Mouse (Mus musculus): ENCODE results near the gene Cacul1. TPM values are rescaled to one million over a fixed set of nuclear protein-coding genes. Genes with fewer than 3 reads are reported as not detected.
"Not testable (repeated sequence)": the region's sequence is repeated elsewhere in the genome, so short reads cannot be mapped to it uniquely, and the experiment has no call there.

Gene Cacul1
- 5.3 and 8.8 TPM in 2 replicates for polyA plus RNA-seq (2012; rRNA removed)

GRCm38 (mm10) chr19:60580582-60581339 is at the start of gene Cacul1:
Gene Cacul1 (minus strand): TSS chr19:60581025.
- peak; percentile 96 for DNase-seq (ENCODE audit: low read depth, low spot score)
- WGBS, result under 1% methylated on average over 63 of the region's 64 CpGs

DNA sequence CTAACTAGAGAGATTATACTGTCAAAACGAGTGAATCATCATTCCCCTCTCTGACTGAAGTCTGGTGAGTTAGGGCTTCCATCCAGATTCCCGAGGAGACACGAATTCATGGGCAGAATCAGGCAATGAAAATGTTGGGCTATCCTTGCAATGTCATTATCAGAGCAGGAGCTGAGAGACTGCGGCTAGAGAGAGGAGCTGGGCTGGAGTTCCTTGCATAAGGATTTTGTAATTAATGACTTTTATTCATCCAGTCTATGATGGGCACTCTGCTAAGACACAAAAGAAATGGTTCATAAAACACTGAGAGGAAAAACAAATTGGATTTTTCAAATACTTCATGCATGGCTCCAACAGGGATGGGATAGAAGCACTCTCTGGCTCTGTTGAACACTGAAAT is 38.6 kb upstream of the Cacul1 start:
- WGBS, result 66% methylated on average over 4 of the region's 4 CpGs

DNA sequence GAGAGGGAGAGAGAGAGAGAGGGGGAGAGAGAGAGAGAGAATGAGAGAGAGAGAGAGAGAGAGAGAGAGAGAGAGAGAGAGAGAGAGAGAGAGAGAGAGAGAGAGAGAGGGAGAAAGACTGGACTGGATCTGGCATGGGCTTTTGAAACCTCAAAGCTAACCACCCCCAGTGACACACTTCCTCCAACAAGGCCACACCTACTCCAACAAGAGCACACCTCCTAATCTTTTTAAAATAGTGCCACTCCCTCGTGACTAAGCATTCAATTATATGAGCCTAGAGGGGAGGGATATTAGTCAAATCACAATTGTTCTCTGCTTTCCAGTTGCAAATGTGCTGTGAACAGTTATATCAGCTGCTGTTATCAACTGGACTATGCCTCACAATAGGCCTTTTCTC is 36.2 kb upstream of the Cacul1 start:
- WGBS, result 7% methylated on average over 1 of the region's 1 CpGs
- no peak for DNase-seq (ENCODE audit: low read depth, low spot score)

More for the DNA sequence above, 38.6 kb upstream of the Cacul1 start:
- DNase-seq (ENCODE audit: low read depth, low spot score), result no peak

- 52% methylated on average over 5 of the region's 5 CpGs for WGBS
- no peak for DNase-seq (ENCODE audit: low read depth, low spot score)
Measured at GRCm38 (mm10) chr19:60615470-60616200, 34.8 kb upstream of the Cacul1 start.

- 38% methylated on average over 12 of the region's 12 CpGs for WGBS
- no peak for DNase-seq (ENCODE audit: low read depth, low spot score)
Measured at GRCm38 (mm10) chr19:60611525-60612215, 30.8 kb upstream of the Cacul1 start.

DNA sequence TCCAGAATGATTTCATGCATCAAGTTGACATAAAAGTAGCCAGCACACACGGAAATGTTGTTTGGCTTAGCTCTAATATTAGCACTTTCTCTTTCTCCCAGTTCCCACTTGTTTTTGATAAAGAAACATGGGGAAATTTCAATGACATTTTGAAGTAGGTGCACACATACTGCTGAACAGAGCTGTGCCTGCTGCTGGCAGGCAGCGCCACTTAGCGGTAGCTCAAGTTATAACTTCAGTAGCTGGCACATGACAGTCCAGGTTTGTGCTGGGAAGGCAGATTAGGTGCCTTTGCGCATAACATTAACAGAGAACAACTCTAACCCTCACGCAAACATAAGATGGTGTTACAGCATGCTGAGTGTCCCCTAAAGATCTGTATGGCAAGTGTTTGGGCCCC is 27.9 kb upstream of the Cacul1 start:
- WGBS, result 37% methylated on average over 5 of the region's 5 CpGs
- no peak for DNase-seq (ENCODE audit: low read depth, low spot score)

DNA sequence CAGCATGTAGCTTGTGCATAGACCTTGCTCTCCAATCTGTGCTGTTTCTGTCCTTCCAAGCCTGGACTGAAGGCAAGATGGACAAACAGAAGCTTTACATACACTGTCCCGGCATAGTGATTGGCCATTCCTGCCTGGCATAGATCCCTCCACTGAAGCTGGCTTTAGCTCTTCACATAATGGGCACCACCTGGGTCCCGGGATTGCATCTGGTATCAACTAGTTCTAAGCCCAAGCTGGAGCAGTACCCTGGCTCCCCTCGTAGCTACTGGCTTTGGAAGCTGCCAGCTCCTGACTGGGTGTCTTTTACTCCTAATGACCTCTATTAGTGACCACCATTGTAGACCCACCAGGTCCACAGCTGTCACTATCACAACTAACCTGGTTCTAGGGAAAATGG is 22.8 kb upstream of the Cacul1 start:
- no peak for DNase-seq (ENCODE audit: low read depth, low spot score)
- 87% methylated on average over 3 of the region's 3 CpGs for whole genome bisulfite sequencing

DNA sequence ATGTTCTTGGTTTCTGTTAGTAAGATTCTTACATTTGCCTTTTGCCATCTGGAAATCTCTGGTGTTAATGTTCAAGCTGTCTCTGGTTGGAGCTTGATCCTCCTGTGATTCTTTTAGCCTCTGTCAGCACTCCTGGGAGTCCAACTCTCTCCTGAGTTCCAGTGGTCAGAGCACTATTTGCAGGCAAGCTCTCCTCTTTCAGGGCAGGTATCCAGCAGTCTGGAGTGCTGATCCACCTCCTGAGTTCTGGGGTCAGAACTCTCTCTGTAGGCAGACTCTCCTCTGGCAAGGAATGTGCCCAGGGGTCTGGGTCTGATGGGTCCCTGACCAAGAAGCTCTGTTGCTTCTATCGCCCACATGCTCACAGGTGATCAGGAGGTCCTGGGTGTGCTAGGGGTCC is 21.2 kb upstream of the Cacul1 start:
- 92% methylated on average over 1 of the region's 1 CpGs for WGBS
- not testable (repeated sequence) for DNase-seq (ENCODE audit: low read depth, low spot score)

DNA sequence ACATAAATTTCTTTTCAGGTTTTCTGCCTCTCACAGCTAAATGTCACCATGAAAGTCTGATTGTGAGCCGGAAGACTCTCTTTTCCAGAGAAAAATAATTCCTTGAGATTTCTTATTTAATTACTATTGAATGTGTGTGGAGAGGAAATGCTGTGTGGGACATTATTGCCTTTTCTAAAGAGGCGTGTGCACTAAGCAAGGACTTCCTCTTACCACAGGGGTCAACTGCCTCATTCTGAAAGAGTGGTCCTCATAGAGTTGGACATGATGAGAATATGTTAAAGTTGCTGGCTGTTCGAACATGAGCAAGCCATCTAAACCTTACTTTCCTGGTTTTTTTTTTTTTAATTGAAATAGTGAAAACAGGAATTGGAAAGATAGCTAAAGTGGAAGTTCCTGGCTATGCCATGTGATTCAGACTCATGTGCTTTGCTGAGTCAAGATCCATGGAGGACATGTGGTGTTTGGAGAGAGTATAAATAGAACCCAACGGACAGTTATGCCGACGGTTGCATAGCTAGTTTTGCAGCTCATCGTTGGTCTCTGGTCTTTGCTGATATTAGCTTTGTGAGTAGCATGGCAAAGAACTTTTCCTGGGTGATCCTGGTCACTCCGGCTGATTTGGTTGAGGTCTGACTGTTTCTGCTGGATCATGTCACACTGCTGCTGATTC is 17.3 kb upstream of the Cacul1 start:
- WGBS, result 77% methylated on average over 8 of the region's 8 CpGs
- no peak for DNase-seq (ENCODE audit: low read depth, low spot score)

DNA sequence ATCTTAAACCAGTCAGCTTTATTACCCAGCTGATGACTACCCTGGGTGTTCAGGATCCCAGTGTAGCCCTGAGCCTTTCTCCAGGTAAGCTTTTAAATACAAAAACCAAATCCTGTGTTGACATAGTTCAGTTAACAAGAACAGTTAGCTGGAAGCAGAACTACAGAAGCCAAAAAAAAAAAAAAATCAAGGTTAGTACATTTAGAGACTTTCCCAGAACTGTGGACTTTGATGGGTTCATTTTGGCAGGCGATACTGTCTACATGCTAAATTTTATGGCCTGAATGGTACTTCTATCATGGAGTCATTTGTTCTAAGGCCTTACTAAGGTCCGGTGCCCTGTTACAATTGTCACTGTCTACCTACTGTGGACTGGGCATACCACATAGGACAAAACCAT is 8.8 kb upstream of the Cacul1 start:
- WGBS, result 78% methylated on average over 2 of the region's 2 CpGs
- DNase-seq (ENCODE audit: low read depth, low spot score), result no peak

DNA sequence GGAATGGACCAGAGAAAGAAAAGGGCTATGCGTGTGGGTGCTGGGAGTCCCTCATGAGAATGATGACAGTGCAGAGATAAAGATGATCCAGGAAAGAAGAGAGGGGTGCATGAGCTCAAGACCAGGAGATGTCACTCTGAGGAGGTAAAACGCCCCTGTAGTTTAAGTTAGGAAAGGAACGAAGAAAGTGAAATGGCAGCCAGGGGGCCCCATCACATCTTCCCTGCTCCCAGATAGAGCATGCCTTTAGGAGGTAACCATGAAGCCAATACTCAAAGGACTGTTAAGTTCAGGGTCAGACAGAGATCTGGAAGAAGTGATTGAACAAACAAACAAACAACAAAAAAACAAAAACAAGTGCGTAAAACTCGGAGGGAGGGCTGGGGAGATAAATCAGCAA is 5.8 kb upstream of the Cacul1 start:
- 74% methylated on average over 5 of the region's 5 CpGs for WGBS
- DNase-seq (ENCODE audit: low read depth, low spot score), result no peak

DNA sequence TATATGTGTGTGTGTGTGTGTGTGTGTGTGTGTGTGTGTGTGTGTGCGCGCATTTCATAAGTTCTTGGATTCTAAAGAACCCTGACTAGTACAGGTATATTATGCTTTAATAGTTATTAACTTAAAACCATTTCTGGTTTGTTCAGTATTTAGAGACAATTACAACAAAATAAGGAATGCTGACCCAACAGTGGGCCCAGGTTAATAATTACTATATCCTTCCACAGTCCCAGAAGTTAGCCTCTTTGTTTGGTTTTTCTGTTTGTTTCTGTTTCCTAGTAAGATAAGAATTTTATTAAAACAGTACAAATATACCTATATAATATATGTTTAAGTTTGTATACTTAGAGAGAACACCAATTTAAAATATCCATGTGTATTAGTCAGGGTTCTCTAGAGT is 2.4 kb upstream of the Cacul1 start:
- WGBS, result 100% methylated on average over 2 of the region's 2 CpGs
- DNase-seq (ENCODE audit: low read depth, low spot score), result no peak

- WGBS, result 29% methylated on average over 4 of the region's 4 CpGs
- no peak for DNase-seq (ENCODE audit: low read depth, low spot score)
Measured at GRCm38 (mm10) chr19:60581377-60582290, 809 bp upstream of the Cacul1 start.

- WGBS, result under 1% methylated on average over 34 of the region's 34 CpGs
- no peak for DNase-seq (ENCODE audit: low read depth, low spot score)
Measured at GRCm38 (mm10) chr19:60579771-60580581, 849 bp downstream of the Cacul1 start.

DNA sequence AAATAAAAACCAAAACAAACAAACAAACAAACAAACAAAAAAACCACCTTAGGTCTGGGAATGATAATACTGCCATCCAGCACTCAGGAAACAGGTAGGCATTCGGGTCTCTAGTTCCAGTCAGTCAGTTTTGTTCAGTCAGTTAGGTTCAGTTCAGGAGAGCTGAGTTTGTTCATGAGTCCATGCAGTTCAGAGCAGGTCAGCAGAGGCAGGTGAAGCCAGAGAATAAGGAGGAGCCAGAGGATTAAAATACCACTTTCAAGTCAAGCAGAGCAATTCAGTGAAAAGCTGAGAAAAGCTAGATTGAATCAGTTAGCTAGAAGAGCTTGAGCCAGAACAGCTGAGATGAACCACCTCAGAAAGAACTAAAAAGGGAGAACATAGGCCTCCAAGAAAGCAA is 4.1 kb downstream of the Cacul1 start:
- DNase-seq (ENCODE audit: low read depth, low spot score), result no peak
- WGBS, result 82% methylated on average over 1 of the region's 1 CpGs

- DNase-seq (ENCODE audit: low read depth, low spot score), result no peak
Measured at GRCm38 (mm10) chr19:60560497-60560896, 20.3 kb downstream of the Cacul1 start.

DNA sequence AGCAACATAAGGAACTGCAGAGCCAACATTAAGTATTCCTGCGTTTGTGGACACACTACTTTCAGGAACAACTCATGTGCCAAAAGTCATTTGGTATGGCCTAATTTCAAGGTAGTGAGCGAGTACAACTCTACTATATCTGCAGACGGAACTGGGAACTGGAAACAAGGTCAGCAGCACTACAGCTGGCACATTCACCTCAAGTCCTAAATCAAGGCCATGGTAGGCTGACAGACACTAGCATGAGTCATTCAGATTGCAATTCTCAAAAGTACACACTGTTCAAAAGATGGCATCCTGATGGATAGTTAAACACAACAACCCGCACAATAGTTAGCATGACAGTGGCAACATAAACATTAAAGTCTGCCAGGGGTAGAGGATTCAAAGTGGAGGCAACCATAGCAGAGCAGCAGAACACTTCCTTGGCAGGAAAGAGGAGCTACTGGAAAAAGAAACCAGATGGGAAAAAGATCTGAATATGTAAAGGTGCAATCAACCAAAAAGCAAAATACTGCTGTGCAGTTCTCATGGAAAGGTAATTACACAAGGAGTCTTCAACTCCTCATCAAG is 25.9 kb downstream of the Cacul1 start:
- 46% methylated on average over 4 of the region's 4 CpGs for WGBS
- DNase-seq (ENCODE audit: low read depth, low spot score), result no peak

DNA sequence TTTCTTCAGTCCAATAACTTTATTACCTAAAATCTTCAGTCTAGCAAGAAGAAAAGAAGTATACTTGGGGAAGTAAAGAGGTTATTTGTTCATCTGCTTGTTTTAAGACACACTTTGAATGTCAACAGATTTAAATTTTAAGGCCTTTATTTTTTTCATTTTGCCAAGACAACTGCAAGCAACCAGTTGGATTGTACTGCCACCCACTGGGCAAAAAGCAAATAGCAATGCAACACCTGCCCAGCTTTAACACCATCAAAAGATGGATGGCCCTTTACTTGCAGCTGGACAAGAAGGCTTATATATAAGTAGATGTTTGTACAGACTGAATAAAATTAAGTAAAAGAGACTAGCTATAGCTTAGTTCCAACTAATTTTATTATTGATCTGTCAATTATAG is 27.3 kb downstream of the Cacul1 start:
- peak; percentile 21 for DNase-seq (ENCODE audit: low read depth, low spot score)
